Mouse (Mus musculus) liver, postnatal 0 days (tissue): ENCODE data around the gene Gimap4. TPM values are rescaled to one million over a fixed set of nuclear protein-coding genes. Genes with fewer than 3 reads are reported as not detected.
A peak's percentile ranks its signal among the peaks of the same experiment; 100 is the strongest.
"Not testable (repeated sequence)": the region's sequence is repeated elsewhere in the genome, so short reads cannot be mapped to it uniquely, and the experiment has no call there.

Experiments used
- ATAC-seq: fragments of 200-750 bp; cut with Nextera tagmentation; 2 replicates; pipeline ENCODE4 v1.8.0; 2017; ENCODE audit warnings: mild to moderate bottlenecking, moderate library complexity
- DNase-seq: peaks from one replicate; pipeline ENCODE4 v3.0.0-alpha.2; 2016
- H3K27ac ChIP-seq: fragments of 300-500 bp; sonication (generic); 2 replicates; pipeline ENCODE4 v1.5.1; 2014; ENCODE audit warnings: antibody characterized with exemption, moderate library complexity, mild to moderate bottlenecking, low read depth
- H3K27me3 ChIP-seq: fragments of 300-500 bp; sonication (generic); 2 replicates; pipeline ENCODE4 v1.6.1; 2014; ENCODE audit warnings: low read length, control low read depth, mixed read lengths; ENCODE audit not compliant: insufficient read depth
- H3K36me3 ChIP-seq: fragments of 300-500 bp; sonication (generic); replicated peaks from 2 replicates; pipeline ENCODE4 v1.6.1; 2014; ENCODE audit warnings: mild to moderate bottlenecking, control low read depth, low read length, moderate library complexity, mixed read lengths; ENCODE audit not compliant: insufficient read depth
- H3K4me1 ChIP-seq: fragments of 300-500 bp; sonication (generic); 2 replicates; pipeline ENCODE4 v1.6.1; 2014; ENCODE audit warnings: antibody characterized with exemption, mild to moderate bottlenecking, control low read depth; ENCODE audit not compliant: insufficient read depth
- H3K4me2 ChIP-seq: fragments of 300-500 bp; sonication (generic); 2 replicates; pipeline ENCODE4 v1.6.1; 2014; ENCODE audit warnings: low read depth, mild to moderate bottlenecking, low read length, moderate library complexity, mixed read lengths
- H3K4me3 ChIP-seq: fragments of 300-500 bp; sonication (generic); 2 replicates; pipeline ENCODE4 v1.5.1; 2014; ENCODE audit warnings: low read depth, low read length
- H3K9ac ChIP-seq: fragments of 300-500 bp; sonication (generic); replicated peaks from 2 replicates; pipeline ENCODE4 v1.6.1; 2014; ENCODE audit warnings: mild to moderate bottlenecking, moderate library complexity
- H3K9me3 ChIP-seq: fragments of 300-500 bp; sonication (generic); 2 replicates; pipeline ENCODE4 v1.6.1; 2016; ENCODE audit warnings: mild to moderate bottlenecking, control low read depth, low read length, mixed read lengths
- CTCF ChIP-seq: sonication (generic); IDR thresholded peaks from 2 replicates; pipeline ENCODE4 v1.5.1; 2016; ENCODE audit warnings: antibody characterized with exemption, low read depth
- EP300 ChIP-seq: IDR thresholded peaks from 2 replicates; pipeline ENCODE4 v1.6.1; 2016; ENCODE audit warnings: antibody characterized with exemption, low read depth, mild to moderate bottlenecking
- WGBS: fragments of 180-500 bp; shearing (Covaris S2); extraction: QIAGEN DNeasy Blood & Tissue Kit; methylation state at CpG from one replicate; pipeline ENCODE4 v1.1.7; 2014; ENCODE audit not compliant: insufficient replicate concordance; 5-methylcytosine and 5-hydroxymethylcytosine counted together
- polyA plus RNA-seq: library from polyadenylated mRNA; unstranded; fragments of >200 nt; fragmentation: Nextera tagmentation; extraction: Ambion mirVana; gene quantifications from 2 replicates; pipeline ENCODE4 v1.2.1, GENCODE M21; 2015

Gene Gimap4
- polyA plus RNA-seq, 1 experiment from 2014 or later, result 14.5 TPM

DNA sequence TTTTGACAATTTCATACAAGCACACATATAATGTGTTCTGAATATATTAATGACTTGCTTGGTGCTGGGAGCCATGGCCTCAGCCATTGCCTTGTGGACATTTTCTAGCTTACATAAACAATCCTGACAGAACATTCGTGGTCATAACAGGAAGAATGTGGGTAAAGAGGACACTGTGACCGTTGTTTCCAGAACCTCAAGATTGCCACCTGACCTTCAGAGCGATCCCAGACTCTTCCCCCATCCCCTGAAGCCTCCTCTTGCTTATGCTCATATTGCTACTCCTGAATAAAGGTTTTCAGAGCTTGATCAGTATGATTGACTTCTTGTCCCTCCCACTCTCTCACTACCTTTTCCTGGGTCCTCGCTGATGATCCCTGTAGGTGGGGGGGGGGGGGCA, 6.0 kb upstream of the Gimap4 start:
- H3K9ac ChIP-seq, result no peak overlapping the region
- 42% methylated on average over 4 of the region's 4 CpGs for WGBS
- H3K4me1 ChIP-seq, result peaks cover 15% of the 10 kb centered on the region
- no peak overlapping the region for H3K27ac ChIP-seq
- TF ChIP-seq EP300, result no peak
- no peak for TF ChIP-seq CTCF
- H3K9me3 ChIP-seq, result no peaks in the 10 kb centered on the region
- H3K36me3 ChIP-seq, result no peaks in the 10 kb centered on the region; the same call in 1 of the 2 replicates
- H3K4me2 ChIP-seq, result no peak overlapping the region
- DNase-seq (peak; percentile 9), ATAC-seq (no peak)
- no peak overlapping the region for H3K4me3 ChIP-seq
- H3K27me3 ChIP-seq, result no peaks in the 10 kb centered on the region

GRCm38 (mm10) chr6:48679701-48680100, 4.6 kb upstream of the Gimap4 start:
- H3K27me3 ChIP-seq, result no peaks in the 10 kb centered on the region
- peaks cover 21% of the 10 kb centered on the region for H3K4me1 ChIP-seq
- H3K9ac ChIP-seq, result no peak overlapping the region
- no peaks in the 10 kb centered on the region for H3K9me3 ChIP-seq
- H3K4me3 ChIP-seq, result no peak overlapping the region
- ATAC-seq (no peak), DNase-seq (no peak)
- no peak for TF ChIP-seq EP300
- no peak for TF ChIP-seq CTCF
- WGBS, result 75% methylated on average over 6 of the region's 6 CpGs
- H3K4me2 ChIP-seq, result no peak overlapping the region
- H3K27ac ChIP-seq, result no peak overlapping the region
- H3K36me3 ChIP-seq, result no peaks in the 10 kb centered on the region; the same call in 1 of the 2 replicates

GRCm38 (mm10) chr6:48680421-48680820, 3.9 kb upstream of the Gimap4 start:
- Histone ChIP-seq H3K4me3 (no peak overlapping the region), H3K27me3 (no peaks in the 10 kb centered on the region), H3K27ac (no peak overlapping the region), H3K4me2 (no peak overlapping the region), H3K9me3 (no peaks in the 10 kb centered on the region), H3K4me1 (peaks cover 18% of the 10 kb centered on the region), H3K9ac (no peak overlapping the region), H3K36me3 (no peaks in the 10 kb centered on the region; the same call in 1 of the 2 replicates)
- ATAC-seq, result no peak
- peak; percentile 3 for DNase-seq
- TF ChIP-seq CTCF, result no peak
- TF ChIP-seq EP300, result no peak
- 70% methylated on average over 5 of the region's 5 CpGs for WGBS

DNA sequence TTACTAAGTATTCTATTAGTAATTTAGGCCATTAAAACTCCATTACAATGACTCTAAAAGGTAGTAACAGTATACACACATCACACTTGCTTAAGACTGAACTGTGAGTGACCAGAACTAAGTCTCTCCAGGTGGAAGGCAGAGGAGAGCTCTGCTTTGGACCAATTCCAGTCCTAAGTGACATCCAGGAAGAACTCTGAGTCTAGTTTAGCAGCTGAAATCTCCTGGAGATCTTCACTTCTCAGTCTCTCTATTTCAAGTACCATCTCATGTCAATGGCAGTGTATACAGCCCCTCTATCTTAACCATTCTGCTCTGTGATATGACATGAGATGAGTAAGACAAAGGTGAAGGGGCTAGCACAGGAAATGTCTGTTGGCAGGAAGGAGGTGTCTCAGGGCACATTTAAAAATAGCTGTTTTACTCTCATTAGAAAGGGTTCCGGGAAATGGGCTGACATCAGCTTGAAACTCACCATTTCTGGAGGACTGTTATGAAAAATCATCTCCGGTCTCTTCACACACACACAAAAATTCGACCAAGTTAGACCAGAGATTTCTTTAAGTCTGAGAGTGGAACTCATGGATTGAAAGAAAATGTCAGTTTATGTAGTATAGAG, 2.8 kb upstream of the Gimap4 start:
- DNase-seq (peak; percentile 6), ATAC-seq (0 out of 2 replicates have a peak, but pooled peaks have one; percentile 19)
- Histone ChIP-seq H3K36me3 (no peaks in the 10 kb centered on the region; the same call in 1 of the 2 replicates), H3K27ac (0 out of 2 replicates have a peak overlapping the region, but pooled peaks have one; percentile 55), H3K4me2 (no peak overlapping the region), H3K4me3 (no peak overlapping the region), H3K9ac (no peak overlapping the region), H3K9me3 (no peaks in the 10 kb centered on the region), H3K27me3 (no peaks in the 10 kb centered on the region), H3K4me1 (peaks cover 18% of the 10 kb centered on the region)
- peak; percentile 35; the same call in 1 of the 2 replicates for TF ChIP-seq EP300
- no peak for TF ChIP-seq CTCF
- 26% methylated on average over 3 of the region's 3 CpGs for WGBS

DNA sequence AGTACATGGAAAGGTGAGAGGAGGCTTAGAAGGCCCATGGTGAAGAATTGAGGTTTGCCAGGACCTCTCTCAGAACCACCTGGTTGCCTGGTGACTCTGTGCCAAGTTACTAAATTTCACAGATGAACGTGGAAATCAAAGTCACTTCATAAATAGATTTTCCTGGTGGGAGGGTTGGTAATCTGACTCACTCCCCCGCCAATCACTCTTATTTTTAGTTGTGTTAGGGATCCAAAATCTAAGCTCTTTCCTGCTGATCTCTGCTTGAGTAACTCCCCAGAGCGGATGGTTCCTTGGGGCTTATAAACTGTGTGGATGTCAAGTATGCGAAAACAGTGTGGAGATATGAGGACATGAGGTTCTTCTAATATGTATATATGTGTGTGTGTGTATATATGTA, 2.1 kb upstream of the Gimap4 start:
- DNase-seq, result peak; percentile 5
- TF ChIP-seq EP300, result no peak
- no peak for TF ChIP-seq CTCF
- Histone ChIP-seq H3K36me3 (no peaks in the 10 kb centered on the region; the same call in 1 of the 2 replicates), H3K4me3 (no peak overlapping the region), H3K4me2 (no peak overlapping the region), H3K9me3 (no peaks in the 10 kb centered on the region), H3K4me1 (peaks cover 14% of the 10 kb centered on the region), H3K27ac (peak overlapping the region; percentile 55; the same call in 1 of the 2 replicates), H3K27me3 (no peaks in the 10 kb centered on the region), H3K9ac (no peak overlapping the region)
- no peak for ATAC-seq
- WGBS, result 54% methylated on average over 4 of the region's 4 CpGs

DNA sequence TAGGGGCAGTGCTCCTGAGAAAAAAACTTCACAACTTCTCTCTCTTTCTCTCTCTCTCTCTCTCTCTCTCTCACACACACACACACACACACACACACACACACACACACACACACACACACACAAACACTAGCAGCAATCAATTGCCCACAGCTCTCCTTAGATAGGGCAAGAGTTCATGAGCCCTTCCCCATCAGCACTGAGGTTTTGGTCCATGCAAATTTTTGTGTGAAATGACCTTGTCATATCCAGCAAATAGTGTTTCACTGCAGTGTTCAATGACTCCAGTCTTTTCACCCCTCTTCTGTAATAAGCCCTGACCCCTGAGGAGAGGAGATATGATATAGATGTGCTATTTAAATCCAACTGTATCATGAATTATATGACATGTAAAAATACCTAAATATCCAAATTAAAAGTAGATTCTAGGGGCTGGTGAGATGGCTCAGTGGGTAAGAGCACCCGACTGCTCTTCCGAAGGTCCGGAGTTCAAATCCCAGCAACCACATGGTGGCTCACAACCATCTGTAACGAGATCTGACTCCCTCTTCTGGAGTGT, 1.0 kb upstream of the Gimap4 start:
- not testable (repeated sequence) for H3K4me1 ChIP-seq, H3K9me3 ChIP-seq, H3K9ac ChIP-seq, H3K27ac ChIP-seq, H3K27me3 ChIP-seq, H3K36me3 ChIP-seq, H3K4me3 ChIP-seq, H3K4me2 ChIP-seq, ATAC-seq
- 90% methylated on average over 3 of the region's 4 CpGs for WGBS
- peak; percentile 7 for DNase-seq
